Mouse (Mus musculus) hindbrain, embryonic 12.5 days (tissue): ENCODE data around the gene Ccdc7a. TPM values are rescaled to one million over a fixed set of nuclear protein-coding genes. Genes with fewer than 3 reads are reported as not detected.
A peak's percentile ranks its signal among the peaks of the same experiment; 100 is the strongest.

Source experiments
- ATAC-seq: fragments of 200-750 bp; cut with Nextera tagmentation; 2 replicates; pipeline ENCODE4 v1.8.0; 2017; ENCODE audit warnings: moderate TSS enrichment; ENCODE audit not compliant: low FRiP score
- H3K27ac ChIP-seq: fragments of 300-500 bp; sonication (generic); 2 replicates; pipeline ENCODE4 v1.5.1; 2016; ENCODE audit warnings: mild to moderate bottlenecking
- H3K27me3 ChIP-seq: fragments of 300-500 bp; sonication (generic); 2 replicates; pipeline ENCODE4 v1.6.1; 2016; ENCODE audit warnings: mild to moderate bottlenecking
- H3K36me3 ChIP-seq: fragments of 300-500 bp; sonication (generic); 2 replicates; pipeline ENCODE4 v1.6.1; 2016; ENCODE audit warnings: mild to moderate bottlenecking
- H3K4me1 ChIP-seq: fragments of 300-500 bp; sonication (generic); 2 replicates; pipeline ENCODE4 v1.6.1; 2016
- H3K4me2 ChIP-seq: fragments of 300-500 bp; sonication (generic); replicated peaks from 2 replicates; pipeline ENCODE4 v1.6.1; 2016; ENCODE audit warnings: mild to moderate bottlenecking
- H3K4me3 ChIP-seq: fragments of 300-500 bp; sonication (generic); 2 replicates; pipeline ENCODE4 v1.5.1; 2016; ENCODE audit warnings: mild to moderate bottlenecking
- H3K9ac ChIP-seq: fragments of 300-500 bp; sonication (generic); 2 replicates; pipeline ENCODE4 v1.6.1; 2016; ENCODE audit warnings: mild to moderate bottlenecking, moderate library complexity
- H3K9me3 ChIP-seq: fragments of 300-500 bp; sonication (generic); replicated peaks from 2 replicates; pipeline ENCODE4 v1.6.1; 2016; ENCODE audit warnings: mild to moderate bottlenecking
- WGBS: fragments of 180-500 bp; shearing (Covaris S2); methylation state at CpG from one replicate; pipeline ENCODE4 v1.1.7; 2016; 5-methylcytosine and 5-hydroxymethylcytosine counted together
- polyA plus RNA-seq: library from polyadenylated mRNA; unstranded; fragments of >200 nt; fragmentation: Nextera tagmentation; extraction: Ambion mirVana; gene quantifications from 2 replicates; pipeline ENCODE4 v1.2.1, GENCODE M21; 2016

The Ccdc7a gene
- polyA plus RNA-seq, 1 experiment from 2014 or later = not detected

GRCm38 (mm10) chr8:128727213-128727612 lies 338.1 kb downstream of the Ccdc7a start:
- ATAC-seq = peak; percentile 48
- Histone ChIP-seq H3K9me3 (no peaks in the 10 kb centered on the region), H3K4me3 (no peak overlapping the region), H3K27ac (no peak overlapping the region), H3K4me2 (no peak overlapping the region), H3K27me3 (no peaks in the 10 kb centered on the region), H3K4me1 (peaks cover 7% of the 10 kb centered on the region; the same call in 1 of the 2 replicates), H3K36me3 (peaks cover 35% of the 10 kb centered on the region), H3K9ac (no peak overlapping the region)
- WGBS = 45% methylated on average over 1 of the region's 1 CpGs

DNA sequence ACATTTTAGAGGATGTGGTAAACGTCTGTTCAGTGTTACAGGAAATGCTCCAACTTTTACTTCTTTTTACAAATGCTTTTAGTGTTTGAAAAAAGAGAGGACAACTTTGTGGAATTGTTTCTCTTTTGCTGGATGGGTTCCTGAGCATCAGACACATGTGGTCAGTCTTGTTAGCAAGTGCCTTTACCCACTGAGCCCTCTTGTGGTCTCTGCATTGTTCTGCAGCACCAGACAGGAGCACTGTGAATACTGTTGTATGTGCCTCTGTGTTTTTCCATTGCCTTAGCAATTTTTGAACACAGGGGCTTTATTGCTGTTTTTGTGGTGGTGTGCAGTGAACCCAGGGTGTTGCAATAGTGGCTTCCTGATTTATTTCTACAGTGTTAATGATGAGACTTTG lies 340.5 kb downstream of the Ccdc7a start:
- peak; percentile 64; the same call in 1 of the 2 replicates for ATAC-seq
- Histone ChIP-seq H3K27ac (no peak overlapping the region), H3K9me3 (no peaks in the 10 kb centered on the region), H3K4me3 (no peak overlapping the region), H3K4me1 (no peaks in the 10 kb centered on the region), H3K36me3 (peaks cover 44% of the 10 kb centered on the region), H3K4me2 (no peak overlapping the region), H3K27me3 (no peaks in the 10 kb centered on the region), H3K9ac (no peak overlapping the region)
- 69% methylated on average over 1 of the region's 1 CpGs for WGBS

DNA sequence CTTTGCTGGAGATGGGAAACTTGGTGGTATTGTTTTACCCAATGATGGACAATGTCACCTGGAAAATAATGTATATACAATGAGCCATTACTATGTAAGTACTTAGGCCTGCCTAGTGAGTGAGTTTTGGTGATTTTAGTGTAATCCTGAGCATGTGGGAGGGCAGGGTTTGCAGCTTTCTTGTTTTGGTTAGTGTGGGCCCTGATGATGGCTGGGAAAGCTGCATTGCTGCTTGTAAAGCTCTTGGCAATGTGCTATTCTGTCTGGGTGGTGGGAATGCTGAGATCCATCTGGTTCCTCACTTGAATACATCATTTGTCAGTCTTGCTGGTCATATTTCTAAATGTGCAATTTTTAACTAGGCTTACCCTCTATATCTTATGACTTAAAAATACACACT lies 349.1 kb downstream of the Ccdc7a start:
- H3K9me3 ChIP-seq = no peaks in the 10 kb centered on the region
- H3K27me3 ChIP-seq = no peaks in the 10 kb centered on the region
- H3K27ac ChIP-seq = no peak overlapping the region
- no peak overlapping the region for H3K4me3 ChIP-seq
- no peak overlapping the region for H3K9ac ChIP-seq
- ATAC-seq = no peak
- peaks cover 52% of the 10 kb centered on the region for H3K36me3 ChIP-seq
- no peaks in the 10 kb centered on the region for H3K4me1 ChIP-seq
- no peak overlapping the region for H3K4me2 ChIP-seq

DNA sequence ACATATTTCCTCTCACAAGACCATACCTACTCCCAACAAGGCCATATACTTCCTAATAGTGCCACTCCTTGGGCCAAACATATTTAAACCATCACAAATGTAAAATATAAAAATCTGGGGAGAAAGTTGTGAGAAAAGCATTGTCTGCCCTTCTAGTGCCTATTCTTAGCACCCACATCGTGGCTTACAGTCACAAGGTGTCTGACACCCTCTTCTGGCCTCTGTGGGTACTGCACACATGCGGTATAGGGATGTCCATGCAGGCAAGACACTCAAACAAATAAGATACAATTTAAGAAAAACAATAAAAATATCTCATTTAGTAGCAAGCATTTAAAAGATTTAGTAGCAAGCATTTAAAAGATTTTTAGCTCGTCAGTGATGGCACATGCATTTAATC lies 356.1 kb downstream of the Ccdc7a start:
- Histone ChIP-seq H3K9me3 (no peaks in the 10 kb centered on the region), H3K9ac (no peak overlapping the region), H3K4me1 (no peaks in the 10 kb centered on the region), H3K36me3 (peaks cover 42% of the 10 kb centered on the region), H3K27ac (no peak overlapping the region), H3K27me3 (no peaks in the 10 kb centered on the region), H3K4me2 (no peak overlapping the region), H3K4me3 (no peak overlapping the region)
- 48% methylated on average over 3 of the region's 3 CpGs for WGBS
- no peak for ATAC-seq

DNA sequence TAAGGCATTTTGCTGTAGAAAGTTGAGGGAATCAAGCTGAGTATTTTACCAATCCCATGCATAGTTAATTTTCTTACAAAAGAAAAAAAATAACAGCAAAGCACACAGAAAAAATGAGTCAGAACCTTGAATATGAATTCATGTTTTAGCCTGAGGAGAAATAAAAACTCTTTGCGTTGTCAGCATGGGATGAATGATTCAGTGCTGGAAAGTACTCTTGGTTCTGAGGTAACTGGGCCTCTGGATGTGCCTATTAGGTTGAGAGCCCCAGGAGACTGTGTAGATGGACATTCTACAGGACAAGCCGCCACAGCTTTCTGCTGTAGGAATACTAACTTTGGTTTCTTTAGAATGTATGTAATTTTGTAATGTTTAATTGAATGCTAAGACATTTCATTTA lies 360.5 kb downstream of the Ccdc7a start:
- H3K27me3 ChIP-seq = no peaks in the 10 kb centered on the region
- H3K9me3 ChIP-seq = no peaks in the 10 kb centered on the region
- no peak for ATAC-seq
- H3K4me3 ChIP-seq = no peak overlapping the region
- no peak overlapping the region for H3K4me2 ChIP-seq
- H3K36me3 ChIP-seq = peaks cover 21% of the 10 kb centered on the region
- no peak overlapping the region for H3K9ac ChIP-seq
- WGBS = 95% methylated on average over 2 of the region's 2 CpGs
- H3K4me1 ChIP-seq = no peaks in the 10 kb centered on the region; the same call in 1 of the 2 replicates
- H3K27ac ChIP-seq = no peak overlapping the region

DNA sequence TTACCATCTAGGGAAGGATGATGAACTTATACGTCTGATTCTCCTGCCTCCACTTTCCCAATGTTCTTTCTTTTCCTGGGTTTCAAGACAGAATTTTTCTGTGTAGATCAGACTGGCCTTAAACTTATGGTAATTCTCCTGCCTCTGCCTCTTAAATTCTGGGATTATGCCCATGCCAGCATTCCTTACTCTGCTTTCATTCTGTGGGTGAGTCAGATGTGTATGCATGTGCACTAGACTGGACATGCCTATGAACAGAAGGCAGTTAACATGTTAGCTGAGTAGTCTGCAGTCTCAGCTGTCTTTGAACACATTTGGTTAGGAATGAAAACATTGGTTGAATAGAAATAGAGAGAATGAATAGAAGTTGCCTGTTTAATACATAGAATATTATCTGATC lies 360.9 kb downstream of the Ccdc7a start:
- WGBS = 72% methylated on average over 1 of the region's 1 CpGs
- H3K9ac ChIP-seq = no peak overlapping the region
- ATAC-seq = no peak
- H3K27ac ChIP-seq = no peak overlapping the region
- no peaks in the 10 kb centered on the region; the same call in 1 of the 2 replicates for H3K4me1 ChIP-seq
- H3K9me3 ChIP-seq = no peaks in the 10 kb centered on the region
- H3K4me3 ChIP-seq = no peak overlapping the region
- peaks cover 21% of the 10 kb centered on the region for H3K36me3 ChIP-seq
- no peak overlapping the region for H3K4me2 ChIP-seq
- no peaks in the 10 kb centered on the region for H3K27me3 ChIP-seq

- Histone ChIP-seq H3K27me3 (no peaks in the 10 kb centered on the region), H3K9me3 (no peaks in the 10 kb centered on the region), H3K4me2 (no peak overlapping the region), H3K9ac (no peak overlapping the region), H3K4me1 (no peaks in the 10 kb centered on the region; the same call in 1 of the 2 replicates), H3K36me3 (no peaks in the 10 kb centered on the region), H3K4me3 (no peak overlapping the region), H3K27ac (no peak overlapping the region)
- WGBS = 88% methylated on average over 3 of the region's 3 CpGs
- ATAC-seq = no peak
Measured at GRCm38 (mm10) chr8:128697945-128698344, 367.4 kb downstream of the Ccdc7a start.

DNA sequence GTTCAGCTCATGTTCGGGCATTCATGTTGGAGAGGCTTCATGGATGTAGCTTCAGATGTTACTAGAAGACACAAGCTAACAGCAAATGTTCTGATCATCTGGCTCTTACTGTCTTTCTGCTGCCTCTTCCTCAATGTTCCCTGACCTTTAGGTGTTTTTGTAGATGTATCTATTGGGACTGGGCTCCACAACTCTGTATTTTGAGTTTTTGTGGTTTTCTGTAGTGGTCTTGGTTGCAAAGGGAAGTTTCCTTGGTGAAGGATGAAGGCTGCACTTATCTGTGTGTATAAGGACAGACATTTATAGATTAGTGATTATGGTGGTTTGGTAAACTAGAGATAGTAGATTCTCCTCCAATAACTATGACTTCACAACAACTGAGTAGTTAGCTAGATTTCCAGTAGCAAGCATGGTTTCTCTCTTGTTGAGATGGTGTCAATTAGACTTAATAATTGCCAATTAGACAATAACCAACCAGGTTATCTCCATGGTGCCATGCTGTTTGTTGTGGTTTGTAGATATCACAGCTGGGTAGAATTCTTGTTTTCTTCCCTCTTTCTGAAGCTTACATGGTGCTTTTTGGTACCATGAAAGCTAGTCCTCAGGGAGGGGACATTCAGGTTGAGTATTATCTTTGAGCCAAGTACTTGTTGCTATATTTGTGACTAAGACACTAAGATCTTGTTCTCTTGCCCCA lies 368.5 kb downstream of the Ccdc7a start:
- no peaks in the 10 kb centered on the region for H3K36me3 ChIP-seq
- H3K9me3 ChIP-seq = no peaks in the 10 kb centered on the region
- no peak overlapping the region for H3K9ac ChIP-seq
- no peak overlapping the region for H3K27ac ChIP-seq
- H3K27me3 ChIP-seq = no peaks in the 10 kb centered on the region
- 93% methylated on average over 1 of the region's 1 CpGs for WGBS
- no peak overlapping the region for H3K4me2 ChIP-seq
- ATAC-seq = no peak
- H3K4me3 ChIP-seq = no peak overlapping the region
- no peaks in the 10 kb centered on the region for H3K4me1 ChIP-seq

DNA sequence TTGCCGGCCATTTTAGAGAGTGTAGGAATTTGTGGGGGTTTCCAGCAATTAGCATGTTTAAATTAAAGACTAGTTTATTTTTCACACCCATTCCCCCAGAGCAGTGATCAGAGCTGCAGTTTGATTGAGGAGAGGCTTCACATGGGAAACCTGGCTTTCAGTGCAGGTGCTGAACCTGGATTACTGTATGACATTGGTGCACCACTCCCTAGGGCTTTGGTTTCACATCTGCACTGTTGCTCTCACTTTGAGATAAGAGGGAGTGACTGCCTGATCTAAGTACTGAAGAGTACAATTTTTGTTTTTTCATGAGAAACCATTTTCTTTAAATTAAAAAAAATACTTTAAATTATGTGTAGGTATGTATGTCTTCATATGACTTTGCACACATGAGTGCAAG lies 375.3 kb downstream of the Ccdc7a start:
- no peak overlapping the region for H3K27ac ChIP-seq
- H3K36me3 ChIP-seq = no peaks in the 10 kb centered on the region
- WGBS = 91% methylated on average over 1 of the region's 1 CpGs
- no peak overlapping the region for H3K4me2 ChIP-seq
- H3K9ac ChIP-seq = no peak overlapping the region
- H3K9me3 ChIP-seq = no peaks in the 10 kb centered on the region
- no peak for ATAC-seq
- H3K27me3 ChIP-seq = no peaks in the 10 kb centered on the region
- H3K4me3 ChIP-seq = no peak overlapping the region
- peaks cover 25% of the 10 kb centered on the region for H3K4me1 ChIP-seq

- Histone ChIP-seq H3K9ac (no peak overlapping the region), H3K27ac (no peak overlapping the region), H3K36me3 (no peaks in the 10 kb centered on the region), H3K4me1 (peaks cover 25% of the 10 kb centered on the region), H3K4me3 (no peak overlapping the region), H3K27me3 (no peaks in the 10 kb centered on the region), H3K9me3 (no peaks in the 10 kb centered on the region), H3K4me2 (no peak overlapping the region)
- 91% methylated on average over 3 of the region's 3 CpGs for WGBS
- no peak for ATAC-seq
Measured at GRCm38 (mm10) chr8:128688679-128689078, 376.6 kb downstream of the Ccdc7a start.

DNA sequence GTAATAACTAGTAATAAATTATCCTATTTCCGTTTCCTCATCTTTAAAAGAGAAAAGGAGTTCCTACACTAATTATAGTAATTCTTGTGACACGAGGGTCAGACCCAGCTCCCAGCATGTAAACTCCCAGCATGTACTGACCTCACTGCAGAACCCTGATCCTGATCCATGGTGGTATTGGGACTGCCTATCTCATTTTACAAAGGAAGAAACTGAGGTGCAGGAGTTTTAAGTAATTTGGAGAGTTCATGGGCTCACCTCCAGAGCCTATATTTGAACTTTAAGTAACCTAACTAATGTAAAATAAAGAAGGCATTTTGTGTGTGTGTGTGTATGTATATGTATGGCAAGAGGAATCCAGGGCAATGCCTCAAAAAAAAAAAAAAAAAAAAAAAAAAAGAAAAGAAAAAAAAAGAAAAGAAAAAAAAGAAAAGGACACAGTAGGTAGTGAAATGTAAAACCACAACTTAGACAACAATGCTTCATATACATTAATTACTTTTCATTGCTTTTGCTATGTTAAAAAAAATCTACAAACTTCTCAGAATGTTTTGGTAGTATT lies 378.8 kb downstream of the Ccdc7a start:
- Histone ChIP-seq H3K36me3 (no peaks in the 10 kb centered on the region), H3K9me3 (no peaks in the 10 kb centered on the region), H3K4me2 (peak overlapping the region; percentile 66), H3K4me1 (peaks cover 25% of the 10 kb centered on the region), H3K27me3 (no peaks in the 10 kb centered on the region), H3K27ac (peak overlapping the region; percentile 99; the same call in 1 of the 2 replicates), H3K9ac (peak overlapping the region; percentile 97), H3K4me3 (peak overlapping the region; percentile 85)
- ATAC-seq = 0 out of 2 replicates have a peak, but pooled peaks have one; percentile 6
- WGBS = 0% methylated on average over 2 of the region's 2 CpGs

DNA sequence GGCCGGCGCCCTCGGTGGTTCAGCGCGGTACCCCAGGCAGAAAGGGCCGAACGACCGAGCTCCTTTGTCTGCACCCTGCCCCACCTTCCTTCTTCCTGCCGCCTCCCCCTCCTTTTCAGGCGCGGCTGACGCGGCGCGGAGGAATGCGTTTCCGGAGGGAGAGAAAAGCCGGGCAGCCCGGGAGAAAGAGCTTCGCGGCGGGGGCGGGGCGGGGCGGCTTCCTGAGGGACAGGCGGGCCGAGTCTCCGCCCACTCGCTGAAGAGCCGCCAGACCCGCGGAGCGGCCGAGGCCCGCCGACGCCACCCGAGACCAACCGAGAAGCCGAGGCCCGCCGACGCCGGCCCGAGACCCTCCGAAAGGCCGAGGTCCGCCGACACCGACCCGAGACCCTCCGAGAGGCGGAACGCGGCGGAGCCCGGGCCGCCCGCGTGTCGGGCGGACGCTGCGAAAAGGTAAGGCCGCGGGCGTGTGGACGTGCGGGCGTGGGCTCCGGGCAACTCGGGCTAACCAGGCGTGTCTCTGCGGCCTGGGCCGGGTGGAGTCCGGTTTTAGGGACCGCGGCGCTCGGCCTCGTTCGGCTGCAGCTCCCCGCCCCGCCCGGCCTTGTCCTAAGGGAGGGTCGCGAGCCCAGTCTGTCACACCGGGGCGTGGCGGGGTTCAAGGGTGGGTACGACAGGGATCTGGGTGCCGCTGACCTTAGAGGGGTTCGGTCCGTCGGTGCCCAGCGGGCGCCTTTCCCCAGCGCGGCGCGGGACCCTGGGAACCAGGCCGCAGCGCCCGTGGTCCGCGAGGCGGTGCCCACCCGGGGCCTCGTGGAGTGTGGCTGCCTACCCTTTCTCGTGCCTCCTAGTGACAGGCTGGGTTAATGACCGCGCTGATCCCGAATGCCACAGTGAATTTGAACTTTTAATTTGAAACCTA lies 379.5 kb downstream of the Ccdc7a start, which contains the start of gene Itgb1:
Gene Itgb1 (plus strand): TSS at position 148 of the 922 bp plus-strand sequence.
- under 1% methylated on average over 92 of the region's 113 CpGs for WGBS
- peak within 1 kb of the TSS; percentile 99 for H3K27ac ChIP-seq
- peak within 1 kb of the TSS; percentile 85 for H3K4me3 ChIP-seq
- peak within 1 kb of the TSS; percentile 66 for H3K4me2 ChIP-seq
- no peaks in the 10 kb centered on the region for H3K9me3 ChIP-seq
- ATAC-seq = peak; percentile 95
- peak within 1 kb of the TSS; percentile 97 for H3K9ac ChIP-seq
- no peaks in the 10 kb centered on the region for H3K27me3 ChIP-seq
- no peaks in the 10 kb centered on the region for H3K36me3 ChIP-seq
- peaks cover 25% of the 10 kb centered on the region for H3K4me1 ChIP-seq
